Comparison of ENCODE assay signal across 8 mouse cellular contexts in the genomic region with DNA sequence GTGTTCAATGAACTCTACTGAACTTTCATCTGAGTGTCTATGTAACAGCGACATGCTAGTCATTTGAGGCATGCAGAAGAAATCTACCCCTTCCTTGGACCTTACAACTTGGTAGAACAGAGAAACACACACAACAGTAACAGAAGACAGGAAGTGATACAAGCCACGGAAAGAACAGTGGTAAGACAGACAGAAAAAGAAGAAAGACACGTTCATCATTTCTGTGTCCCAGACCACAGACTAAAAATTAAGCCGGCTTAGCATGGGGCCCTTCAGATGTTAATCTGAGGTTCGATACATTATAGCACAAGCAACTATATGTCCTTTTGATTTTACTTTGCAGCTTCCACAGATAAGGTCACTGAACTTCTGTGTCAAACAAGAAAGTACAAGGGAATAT. TPM values are rescaled to one million over a fixed set of nuclear protein-coding genes. Genes with fewer than 3 reads are reported as not detected.
DNase-seq lines count a peak whose midpoint lies in the region; ATAC-seq and TF ChIP-seq lines count a peak whose summit lies in the region.

No protein-coding gene starts in this region.

- peaks cover 29% of the 10 kb centered on the region for H3K4me1 ChIP-seq in heart, embryonic 12.5 days (replicated peaks)
- peaks cover 10% of the 10 kb centered on the region for H3K4me1 ChIP-seq in forebrain, postnatal 0 days (ENCODE audit: insufficient read depth)
- peaks cover 34% of the 10 kb centered on the region for H3K4me1 ChIP-seq in liver, postnatal 0 days (ENCODE audit: insufficient read depth)

- intact Hi-C loops in heart, postnatal 36 days (cut with DNase I): loop anchor here (2.0 kb wide), 3 partner anchors 15 to 205 kb away; a partner anchor contains a TSS

- peaks cover 65% of the 10 kb centered on the region for H3K79me3 ChIP-seq in C2C12 (ENCODE audit: low read depth)

- no peak for DNase-seq in heart, postnatal 36 days
- no peak for DNase-seq in forebrain, postnatal 0 days
- no peak for DNase-seq in liver, postnatal 0 days
- DNase-seq in ovary, postnatal 14 days (ENCODE audit: low spot score): no peak
- DNase-seq in spleen, postnatal 10 days (ENCODE audit: low spot score in 2 of 2): no peak

- no peak overlapping the region for H3K27ac ChIP-seq in heart, embryonic 12.5 days (ENCODE audit: poor library complexity, severe bottlenecking)
- no peak overlapping the region for H3K27ac ChIP-seq in forebrain, postnatal 0 days (ENCODE audit: low read depth, low read length)
- peak overlapping the region; percentile 17; the same call in 1 of the 2 replicates for H3K27ac ChIP-seq in liver, postnatal 0 days (ENCODE audit: low read depth)

- TF ChIP-seq CTCF in C2C12 (IDR thresholded peaks at IDR 0.05; ENCODE audit: control insufficient read depth, insufficient read depth, insufficient read length): no peak
- TF ChIP-seq CTCF in forebrain, postnatal 0 days (IDR thresholded peaks at IDR 0.05; ENCODE audit: low read depth): no peak
- TF ChIP-seq CTCF in liver, postnatal 0 days (IDR thresholded peaks at IDR 0.05; ENCODE audit: low read depth): no peak

- H3K9ac ChIP-seq in heart, embryonic 12.5 days: no peak overlapping the region
- H3K9ac ChIP-seq in forebrain, postnatal 0 days: no peak overlapping the region
- H3K9ac ChIP-seq in liver, postnatal 0 days (replicated peaks): no peak overlapping the region

- no peak for ATAC-seq in heart, embryonic 12.5 days (ENCODE audit: insufficient number of reproducible peaks, low FRiP score)
- ATAC-seq in forebrain, postnatal 0 days: no peak
- no peak for ATAC-seq in liver, postnatal 0 days
- no peak for ATAC-seq in cerebellum, adult (ENCODE audit: insufficient number of reproducible peaks, low FRiP score, low TSS enrichment)

- H3K4me3 ChIP-seq in heart, embryonic 12.5 days: peak overlapping the region; percentile 87
- peak overlapping the region; percentile 80 for H3K4me3 ChIP-seq in C2C12 (ENCODE audit: insufficient read depth, poor library complexity, severe bottlenecking)
- peak overlapping the region; percentile 96; the same call in 1 of the 2 replicates for H3K4me3 ChIP-seq in forebrain, postnatal 0 days (ENCODE audit: low read depth, low read length)
- H3K4me3 ChIP-seq in liver, postnatal 0 days (ENCODE audit: low read depth, low read length): peak overlapping the region; percentile 95

- H3ac ChIP-seq in C2C12 (ENCODE audit: control insufficient read depth, insufficient read length, low read depth): no peak overlapping the region

- no peaks in the 10 kb centered on the region for H3K36me3 ChIP-seq in heart, embryonic 12.5 days
- H3K36me3 ChIP-seq in C2C12 (ENCODE audit: control insufficient read depth, insufficient read depth): peaks cover 4% of the 10 kb centered on the region
- H3K36me3 ChIP-seq in forebrain, postnatal 0 days (ENCODE audit: insufficient read depth): no peaks in the 10 kb centered on the region
- no peaks in the 10 kb centered on the region for H3K36me3 ChIP-seq in liver, postnatal 0 days (replicated peaks; ENCODE audit: insufficient read depth, low read length)

- no peaks in the 10 kb centered on the region for H3K27me3 ChIP-seq in heart, embryonic 12.5 days (replicated peaks)
- no peaks in the 10 kb centered on the region for H3K27me3 ChIP-seq in C2C12 (ENCODE audit: control insufficient read depth, insufficient read depth, insufficient read length)
- no peaks in the 10 kb centered on the region for H3K27me3 ChIP-seq in forebrain, postnatal 0 days (ENCODE audit: insufficient read depth, low read length)
- H3K27me3 ChIP-seq in liver, postnatal 0 days (ENCODE audit: insufficient read depth, low read length): no peaks in the 10 kb centered on the region

- WGBS in heart, embryonic 12.5 days: 60% methylated on average over 5 of the region's 5 CpGs
- WGBS in forebrain, postnatal 0 days: 80% methylated on average over 5 of the region's 5 CpGs
- 21% methylated on average over 5 of the region's 5 CpGs for WGBS in liver, postnatal 0 days (ENCODE audit: insufficient replicate concordance)

- H3K79me2 ChIP-seq in C2C12 (ENCODE audit: control insufficient read depth, insufficient read depth): peaks cover 69% of the 10 kb centered on the region

- peaks cover 3% of the 10 kb centered on the region; the same call in 1 of the 2 replicates for H3K9me3 ChIP-seq in heart, embryonic 12.5 days (replicated peaks)
- H3K9me3 ChIP-seq in forebrain, postnatal 0 days (ENCODE audit: low read length): no peaks in the 10 kb centered on the region
- H3K9me3 ChIP-seq in liver, postnatal 0 days (ENCODE audit: low read length): no peaks in the 10 kb centered on the region

- no peak for TF ChIP-seq EP300 in liver, postnatal 0 days (IDR thresholded peaks at IDR 0.05; ENCODE audit: low read depth)

- peak overlapping the region; percentile 43 for H3K4me2 ChIP-seq in heart, embryonic 12.5 days
- peak overlapping the region; percentile 51 for H3K4me2 ChIP-seq in forebrain, postnatal 0 days (ENCODE audit: low read depth)
- H3K4me2 ChIP-seq in liver, postnatal 0 days (ENCODE audit: low read depth, low read length): peak overlapping the region; percentile 85

TF ChIP-seq in C2C12, 6 proteins besides CTCF, POLR2A, EP300 and RAD21:
- TF ChIP-seq CEBPB (IDR thresholded peaks at IDR 0.05; ENCODE audit: low read depth): no peak
- TF ChIP-seq MYOD1 (IDR thresholded peaks at IDR 0.05; ENCODE audit: control insufficient read depth, insufficient read length, low read depth): no peak
- no peak for TF ChIP-seq MYOG (IDR thresholded peaks at IDR 0.05; ENCODE audit: control insufficient read depth, extremely low read depth, insufficient read length)

RNA-seq across cellular contexts. Expression of a gene that starts 2.1 kb away (rescaled TPM):
- polyA plus RNA-seq in heart, embryonic 12.5 days (2016; fragmentation: Nextera tagmentation; extraction: Ambion mirVana): 131 and 132 TPM in 2 replicates
- 10 to 100 TPM; 50.7 to 63.9 TPM for total RNA-seq in heart, postnatal 36 days (2021)
- polyA plus RNA-seq in C2C12 (2012; fragmentation: generic; extraction: Trizol): 54.9 TPM
- 65.2 and 66.3 TPM in 2 replicates for total RNA-seq in forebrain, postnatal 0 days (2014; rRNA removed)
- polyA plus RNA-seq in forebrain, postnatal 0 days (2015; fragmentation: Nextera tagmentation; extraction: Ambion mirVana): 126 and 148 TPM in 2 replicates
- polyA plus RNA-seq in liver, postnatal 0 days (2015; fragmentation: Nextera tagmentation; extraction: Ambion mirVana): 103 and 105 TPM in 2 replicates

RNA-seq across cellular contexts. Expression of a gene that starts 51.2 kb away (rescaled TPM):
- 62.4 and 72.0 TPM in 2 replicates for polyA plus RNA-seq in heart, embryonic 12.5 days (2016; fragmentation: Nextera tagmentation; extraction: Ambion mirVana)
- total RNA-seq in heart, postnatal 36 days (2021): 1 to 10 TPM; 6.6 to 9.0 TPM
- 41.2 TPM for polyA plus RNA-seq in C2C12 (2012; fragmentation: generic; extraction: Trizol)
- 28.0 and 38.8 TPM in 2 replicates for total RNA-seq in forebrain, postnatal 0 days (2014; rRNA removed)
- 22.0 and 27.1 TPM in 2 replicates for polyA plus RNA-seq in forebrain, postnatal 0 days (2015; fragmentation: Nextera tagmentation; extraction: Ambion mirVana)
- polyA plus RNA-seq in liver, postnatal 0 days (2015; fragmentation: Nextera tagmentation; extraction: Ambion mirVana): 12.9 and 15.0 TPM in 2 replicates
